Mouse (Mus musculus): Measurements from ENCODE around the gene Tmem269.
A peak's percentile ranks its signal among the peaks of the same experiment; 100 is the strongest.

Tmem269 gene

DNA sequence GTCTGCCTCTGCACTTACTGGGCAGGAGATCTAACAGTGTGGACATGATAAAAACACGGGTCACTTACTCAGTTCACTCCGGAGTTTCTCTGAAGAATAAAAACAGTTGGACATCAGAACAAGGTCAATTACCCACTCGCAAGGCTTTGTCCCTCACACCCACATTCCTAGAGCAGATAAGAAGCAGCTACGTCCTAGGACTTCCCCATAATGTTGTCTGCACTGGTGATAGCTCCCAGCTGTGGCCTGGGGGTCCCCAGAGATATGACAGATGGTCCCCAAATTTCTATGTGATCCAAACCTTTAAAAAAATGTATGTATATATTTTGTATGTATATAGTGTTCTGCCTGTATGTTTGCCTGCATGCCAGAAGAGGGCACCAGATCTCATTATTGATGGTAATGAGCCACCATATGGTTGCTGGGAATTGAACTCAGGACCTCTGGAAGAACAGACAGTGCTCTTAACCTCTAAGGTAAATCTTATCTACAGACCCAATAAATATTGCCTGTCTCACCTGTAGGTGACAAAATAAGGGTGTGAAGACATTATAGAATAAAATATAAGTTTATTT lies 37.8 kb downstream of the Tmem269 start:
- no peak for DNase-seq (ENCODE audit: low read depth)

DNA sequence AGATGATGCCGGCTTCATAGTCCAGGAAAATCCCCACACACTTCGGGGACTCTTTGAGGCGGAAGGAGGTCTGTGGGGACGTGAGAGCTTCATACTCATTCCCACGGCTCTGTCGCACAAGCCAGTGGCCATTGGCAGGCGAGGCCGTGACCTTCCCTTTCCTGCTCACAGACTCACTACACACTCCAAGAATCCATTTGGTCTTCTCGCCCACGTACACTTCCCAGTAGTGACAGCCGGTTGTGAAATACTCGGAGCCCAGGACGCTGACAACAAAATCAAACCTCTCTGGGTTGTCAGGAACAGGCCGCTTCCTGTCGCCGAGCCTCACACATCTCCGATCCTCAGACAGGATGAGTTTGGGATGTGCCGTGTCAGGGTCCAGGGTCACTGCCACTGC lies 39.7 kb downstream of the Tmem269 start:
- DNase-seq (ENCODE audit: low read depth), result no peak

DNA sequence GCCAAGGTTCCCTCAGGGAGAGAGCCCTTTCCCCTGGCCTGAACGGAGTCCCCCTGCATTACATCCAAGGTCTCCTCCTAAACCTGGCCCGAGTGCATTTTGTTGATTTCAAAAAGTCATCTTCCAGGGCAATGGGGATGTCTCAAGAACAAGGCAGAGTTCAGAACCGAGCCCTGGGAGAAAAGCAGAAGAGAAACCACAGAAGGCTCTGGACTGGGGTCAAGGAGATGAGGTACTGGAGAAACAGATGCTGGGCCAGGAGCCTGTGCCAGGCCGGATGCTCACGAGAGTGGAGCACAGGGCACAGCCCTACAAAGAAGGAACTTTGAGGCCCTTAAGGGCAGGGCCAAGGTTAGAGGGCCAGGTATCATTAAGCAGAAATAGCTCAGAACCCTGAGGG lies 40.3 kb downstream of the Tmem269 start:
- no peak for DNase-seq (ENCODE audit: low read depth)

DNA sequence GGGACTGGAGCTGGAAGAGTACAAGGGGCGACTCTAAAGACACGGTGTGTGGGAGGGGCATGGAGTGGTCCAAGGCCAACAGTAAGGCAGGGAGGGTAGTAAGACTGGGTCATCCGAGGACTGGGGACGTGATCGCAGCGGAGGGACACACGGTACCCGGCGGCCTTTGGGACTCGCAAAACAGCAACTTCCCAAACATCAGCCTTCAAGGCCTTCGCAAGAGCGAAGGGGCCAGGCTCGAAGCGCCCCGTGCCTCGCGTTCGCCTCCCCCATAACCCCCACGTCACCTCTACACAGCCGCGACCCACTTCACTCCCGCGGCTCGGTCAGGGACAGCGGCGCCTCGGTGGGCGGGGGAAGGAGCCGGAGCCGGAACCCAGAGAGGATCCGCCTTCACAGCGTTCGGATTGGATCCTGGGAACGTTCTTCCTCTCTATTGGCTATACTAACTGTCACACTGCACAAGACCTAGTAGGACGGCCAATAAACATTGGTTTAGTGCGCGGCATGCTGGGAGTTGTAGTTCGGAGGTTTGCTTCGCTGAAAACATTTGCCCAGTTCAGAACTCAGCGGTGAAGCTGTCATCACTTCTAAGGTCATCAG lies 44.1 kb downstream of the Tmem269 start, which contains the start of gene Zfp691:
TSS of gene Zfp691 (minus strand) at position 345 of the 603 bp plus-strand sequence.
- DNase-seq (ENCODE audit: low read depth), result peak; percentile 98

DNA sequence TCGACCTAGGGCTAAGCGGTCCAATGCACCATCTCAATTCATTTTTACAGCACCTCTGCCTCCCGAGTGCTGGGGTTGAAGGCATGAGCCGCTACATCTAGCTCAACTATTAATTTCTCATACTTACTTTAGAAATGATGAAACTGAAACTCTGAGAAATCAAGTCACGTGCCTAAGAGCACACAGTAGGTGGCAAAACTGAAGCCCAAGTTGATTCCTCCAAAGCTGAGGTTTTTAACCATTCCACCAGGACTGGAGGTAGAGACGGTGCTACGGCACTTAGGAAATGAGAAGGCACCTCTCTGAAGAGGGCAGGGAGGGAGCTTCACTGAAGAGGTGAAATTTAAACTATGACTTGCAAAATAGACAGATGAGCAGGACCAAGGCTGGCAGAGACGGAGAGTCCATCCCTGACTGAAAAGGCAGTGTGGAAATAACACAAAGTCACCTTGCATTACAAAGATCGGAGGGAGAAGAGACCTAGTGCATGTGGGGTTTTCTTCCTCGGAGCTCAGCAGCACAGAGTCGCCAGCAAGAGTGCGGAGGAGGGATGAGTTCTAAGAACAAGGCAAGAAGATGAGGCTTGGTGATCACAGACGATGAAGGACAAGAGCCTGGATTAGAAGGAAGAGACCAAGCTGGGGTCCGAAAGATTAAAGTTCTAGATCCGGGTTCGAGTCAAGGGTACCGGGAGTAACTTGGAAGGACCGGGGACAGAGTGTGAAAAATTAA lies 44.9 kb downstream of the Tmem269 start:
- DNase-seq (ENCODE audit: low read depth), result peak; percentile 17

DNA sequence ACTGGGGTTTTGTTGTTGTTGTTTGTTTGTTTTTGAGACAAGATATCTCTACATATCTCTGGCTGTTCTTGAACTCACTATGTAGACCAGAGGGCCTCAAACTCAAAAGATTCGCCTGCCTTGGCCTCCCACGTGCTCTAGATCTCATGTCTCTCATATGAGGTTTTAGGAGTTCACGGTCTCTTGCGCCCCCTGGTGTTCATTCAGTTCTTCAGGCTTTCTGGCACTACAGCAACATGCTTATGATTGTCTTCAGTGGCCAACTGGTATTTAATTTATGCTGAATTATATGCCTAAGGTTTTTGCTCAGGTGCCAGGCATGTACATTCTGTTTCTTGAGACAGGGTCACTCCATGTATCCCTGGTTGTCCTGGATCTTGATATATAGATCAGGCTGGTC lies 50.4 kb downstream of the Tmem269 start:
- peak; percentile 95 for DNase-seq (ENCODE audit: low read depth)

DNA sequence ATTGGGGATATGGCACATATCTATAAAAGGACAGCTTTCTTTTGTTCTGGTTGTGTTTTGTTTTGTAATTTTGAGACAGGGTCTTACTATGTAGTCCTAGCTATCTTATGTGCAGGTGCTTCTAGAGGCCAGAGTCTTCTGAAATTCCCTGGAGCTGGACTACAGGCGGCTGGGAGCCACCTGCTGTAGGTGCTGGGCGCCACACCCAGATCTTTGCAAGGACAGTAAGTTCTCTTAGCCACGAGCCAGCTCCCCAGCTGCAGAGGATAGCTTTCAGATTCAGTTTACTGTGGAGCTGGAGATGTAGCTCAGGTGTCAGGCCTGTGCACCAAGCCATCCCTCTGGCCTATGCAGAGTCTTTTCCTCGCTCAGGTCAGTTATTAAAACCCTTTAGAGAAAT lies 50.9 kb downstream of the Tmem269 start:
- DNase-seq (ENCODE audit: low read depth), result no peak

DNA sequence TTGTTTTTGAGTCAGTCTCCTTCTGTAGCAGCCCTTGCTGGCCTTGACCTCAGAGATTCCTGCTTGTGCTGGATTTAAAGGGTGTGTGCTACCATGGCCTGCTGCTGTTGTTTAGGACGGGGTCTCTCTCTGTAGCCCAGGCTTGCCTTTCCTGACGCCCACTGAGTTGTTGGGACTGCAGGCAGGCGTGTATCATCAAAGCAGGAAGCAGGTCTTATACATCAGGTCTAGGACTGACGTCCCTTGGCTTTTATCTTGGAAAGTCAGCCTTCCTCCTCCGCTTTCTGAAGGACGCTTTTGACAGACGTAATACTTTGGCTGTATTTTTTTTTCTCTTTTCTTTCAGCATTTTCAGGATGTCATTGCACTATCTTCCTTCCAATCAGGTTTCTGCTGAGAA lies 52.1 kb downstream of the Tmem269 start:
- DNase-seq (ENCODE audit: low read depth), result no peak

DNA sequence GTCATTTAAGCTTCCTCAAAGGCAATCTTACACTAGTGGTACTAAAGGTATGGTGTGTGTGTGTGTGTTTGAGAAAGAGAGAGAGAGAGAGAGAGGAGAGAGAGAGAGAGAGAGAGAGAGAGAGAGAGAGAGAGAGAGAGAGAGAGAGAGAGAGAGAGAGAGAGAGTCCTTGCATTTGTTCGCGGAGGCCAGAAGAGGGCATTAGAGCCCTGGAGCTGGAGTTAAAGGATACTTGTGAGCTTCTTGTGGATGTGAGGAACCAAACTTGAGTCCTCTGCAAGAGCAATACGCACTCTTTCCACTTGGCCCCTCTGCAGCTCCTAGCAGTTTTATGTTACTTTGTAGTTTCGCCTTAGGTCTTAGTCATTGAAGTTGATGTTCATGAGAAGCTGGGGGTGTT lies 55.0 kb downstream of the Tmem269 start:
- no peak for DNase-seq (ENCODE audit: low read depth)

DNA sequence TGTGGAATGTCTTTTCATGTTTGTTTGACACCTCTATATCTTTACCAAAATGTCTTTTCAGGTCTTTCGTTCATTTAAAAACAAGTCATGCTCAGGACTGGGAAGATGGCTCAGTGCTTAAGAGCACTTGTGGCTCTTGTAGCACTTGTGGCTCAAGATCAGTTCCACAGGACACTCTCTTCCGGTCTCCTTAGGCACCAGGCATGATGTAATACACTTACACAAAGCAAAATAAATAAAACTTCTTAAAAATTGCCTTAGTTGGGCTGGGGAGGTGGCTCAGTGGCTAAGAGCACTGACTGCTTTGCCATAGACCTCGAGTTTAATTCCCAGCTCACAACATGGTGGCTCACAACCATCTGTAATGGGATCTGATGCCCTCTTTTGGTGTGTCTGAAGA lies 56.7 kb downstream of the Tmem269 start:
- no peak for DNase-seq (ENCODE audit: low read depth)

DNA sequence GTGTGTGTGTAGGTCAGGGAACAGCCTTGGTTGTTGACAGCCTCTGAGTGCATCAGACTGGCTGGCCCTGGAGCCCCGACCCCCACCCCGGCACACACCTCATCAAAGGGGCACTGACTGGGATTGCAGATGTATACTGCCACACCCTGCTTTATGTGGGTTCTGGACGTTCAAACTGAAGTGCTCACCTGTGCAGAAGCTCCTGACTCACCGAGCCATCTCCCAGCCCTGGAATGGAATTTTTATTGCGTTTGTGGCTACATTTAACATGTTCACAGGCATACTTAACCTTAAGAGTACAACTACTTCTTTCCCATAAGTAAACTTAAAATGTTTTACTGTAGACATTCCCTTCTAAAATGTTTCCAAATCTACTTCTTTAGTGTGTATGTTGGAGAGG lies 60.1 kb downstream of the Tmem269 start:
- no peak for DNase-seq (ENCODE audit: low read depth)

DNA sequence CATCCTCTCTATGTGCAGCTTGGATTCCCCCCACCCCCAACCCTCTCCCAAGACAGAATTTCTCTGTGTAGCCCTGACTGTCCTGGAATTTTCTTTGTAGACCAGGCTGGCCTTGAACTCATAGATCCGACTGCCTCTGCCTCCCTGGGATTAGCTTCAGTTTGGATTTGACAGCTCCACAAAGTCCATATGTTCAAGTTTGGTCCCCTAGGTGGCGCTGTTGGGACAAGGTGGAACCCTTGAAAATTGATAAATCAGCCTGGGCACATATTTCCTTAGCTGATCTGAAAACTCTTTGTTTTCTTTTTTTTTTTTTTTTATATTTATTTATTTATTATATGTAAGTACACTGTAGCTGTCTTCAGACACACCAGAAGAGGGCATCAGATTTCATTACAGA lies 60.8 kb downstream of the Tmem269 start:
- DNase-seq (ENCODE audit: low read depth), result peak; percentile 70
